Mouse (Mus musculus) forebrain, embryonic 11.5 days (tissue): ENCODE data around the gene Casq2. TPM values are rescaled to one million over a fixed set of nuclear protein-coding genes. Genes with fewer than 3 reads are reported as not detected.
A peak's percentile ranks its signal among the peaks of the same experiment; 100 is the strongest.

ENCODE experiments used
- ATAC-seq: fragments of 200-750 bp; cut with Nextera tagmentation; replicated peaks from 2 replicates; pipeline ENCODE4 v1.8.0; 2017; ENCODE audit warnings: moderate TSS enrichment; ENCODE audit not compliant: low FRiP score
- DNase-seq: peaks from one replicate; pipeline ENCODE4 v3.0.0-alpha.2; 2017; ENCODE audit warnings: low spot score
- H3K27ac ChIP-seq: fragments of 300-500 bp; sonication (generic); 2 replicates; pipeline ENCODE4 v1.5.1; 2014; ENCODE audit warnings: low read depth, low read length
- H3K27me3 ChIP-seq: fragments of 300-500 bp; sonication (generic); 2 replicates; pipeline ENCODE4 v1.6.1; 2014; ENCODE audit warnings: mild to moderate bottlenecking, low read length, mixed read lengths; ENCODE audit not compliant: control insufficient read depth, insufficient read depth
- H3K36me3 ChIP-seq: fragments of 300-500 bp; sonication (generic); 2 replicates; pipeline ENCODE4 v1.6.1; 2014; ENCODE audit warnings: mild to moderate bottlenecking, low read length, moderate library complexity, mixed read lengths; ENCODE audit not compliant: control insufficient read depth, insufficient read depth
- H3K4me1 ChIP-seq: fragments of 300-500 bp; sonication (generic); replicated peaks from 2 replicates; pipeline ENCODE4 v1.6.1; 2014; ENCODE audit warnings: low read length, mixed read lengths; ENCODE audit not compliant: control insufficient read depth, insufficient read depth
- H3K4me2 ChIP-seq: fragments of 300-500 bp; sonication (generic); 2 replicates; pipeline ENCODE4 v1.6.1; 2014; ENCODE audit warnings: low read depth, mild to moderate bottlenecking, low read length, moderate library complexity, mixed read lengths; ENCODE audit not compliant: severe bottlenecking
- H3K4me3 ChIP-seq: fragments of 300-500 bp; sonication (generic); 2 replicates; pipeline ENCODE4 v1.5.1; 2014; ENCODE audit warnings: low read depth, low read length
- H3K9ac ChIP-seq: fragments of 300-500 bp; sonication (generic); 2 replicates; pipeline ENCODE4 v1.6.1; 2014; ENCODE audit warnings: low read length
- H3K9me3 ChIP-seq: fragments of 300-500 bp; sonication (generic); 2 replicates; pipeline ENCODE4 v1.6.1; 2016; ENCODE audit warnings: low read length, mixed read lengths; ENCODE audit not compliant: control insufficient read depth
- WGBS: fragments of 180-500 bp; shearing (Covaris S2); extraction: QIAGEN DNeasy Blood & Tissue Kit; methylation state at CpG from one replicate; pipeline ENCODE4 v1.1.7; 2014; 5-methylcytosine and 5-hydroxymethylcytosine counted together
- polyA plus RNA-seq: library from polyadenylated mRNA; unstranded; fragments of >200 nt; fragmentation: Nextera tagmentation; extraction: Ambion mirVana; gene quantifications from 2 replicates; pipeline ENCODE4 v1.2.1, GENCODE M21; 2014

Gene Casq2
- polyA plus RNA-seq, 1 experiment from 2014 or later: not detected

DNA sequence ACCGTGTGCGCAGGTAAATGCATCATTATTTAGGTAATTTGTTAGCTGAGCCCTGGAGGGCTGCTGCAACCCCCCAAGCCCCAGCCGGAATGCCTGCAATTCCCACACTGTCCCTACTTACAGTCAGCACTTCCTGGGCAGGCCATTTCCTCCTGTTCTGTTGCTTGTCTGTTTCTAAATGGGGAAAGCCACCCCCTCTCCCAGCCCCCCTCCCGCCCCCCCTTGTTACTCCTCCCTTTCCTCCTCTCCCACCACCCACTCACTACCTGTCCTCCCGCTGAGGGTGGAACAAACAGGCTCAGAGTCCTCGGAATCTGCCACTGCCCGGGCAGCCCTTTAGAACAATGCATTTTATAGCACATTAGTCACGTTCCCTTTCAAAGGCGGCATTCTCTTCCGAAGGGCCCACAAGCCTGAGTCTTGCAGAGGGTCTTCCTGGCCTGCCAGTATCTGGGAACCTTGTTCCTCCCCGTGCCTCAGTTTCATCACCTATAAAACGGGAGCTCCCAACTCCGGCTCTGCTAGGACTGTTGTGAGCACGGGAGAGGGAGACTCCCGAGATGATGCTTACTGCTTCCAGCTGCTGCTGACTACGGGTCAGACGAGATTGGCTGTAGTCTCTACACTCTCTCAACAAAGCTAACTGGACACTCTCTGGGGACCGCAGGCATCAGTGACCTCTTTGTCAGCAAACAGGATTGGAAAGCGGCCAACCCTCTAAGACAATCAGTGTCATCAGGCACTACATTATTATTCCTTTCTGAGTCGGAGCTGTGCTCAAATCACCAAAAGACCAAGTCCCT, 107.5 kb downstream of the Casq2 start:
- H3K27ac ChIP-seq: no peak overlapping the region
- peak; percentile 31; the same call in 1 of the 2 replicates for ATAC-seq

DNA sequence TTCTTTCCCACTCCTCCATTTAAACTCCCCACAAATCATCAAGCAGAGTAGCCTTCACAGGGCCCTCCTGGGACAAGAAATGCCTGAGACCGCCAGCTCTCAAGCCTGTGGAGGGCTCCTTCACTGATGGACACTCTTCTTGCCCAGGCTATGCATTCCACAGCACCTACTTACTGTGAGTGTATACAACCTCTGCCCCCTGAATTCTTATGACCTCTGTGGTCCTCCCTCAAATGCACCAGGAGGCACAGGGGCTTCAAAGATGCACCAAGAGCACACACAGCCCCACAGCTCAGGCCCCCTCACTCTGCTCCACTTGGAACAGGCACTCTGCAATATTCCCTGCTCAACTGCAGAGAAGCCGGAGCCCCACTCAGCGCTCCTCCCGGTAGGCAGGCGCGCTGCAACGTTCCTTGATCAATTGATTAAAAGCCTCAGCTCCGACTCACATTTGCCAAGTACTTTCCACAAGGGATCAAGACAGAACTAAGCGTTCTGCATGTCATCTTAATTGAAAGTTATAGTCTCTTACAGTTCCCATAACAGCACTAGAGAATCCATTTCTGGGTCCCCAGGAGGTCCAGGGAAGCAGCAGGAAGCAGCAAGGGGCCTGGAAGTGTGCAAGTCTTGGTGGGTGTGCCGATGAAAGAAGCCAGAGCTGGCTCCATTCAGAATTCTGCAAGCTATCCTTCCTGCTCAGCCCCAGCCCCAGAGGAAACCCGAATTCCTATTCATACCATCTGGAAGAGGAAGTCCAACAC, 108.3 kb downstream of the Casq2 start:
- Histone ChIP-seq H3K9ac (no peak overlapping the region; the same call in 1 of the 2 replicates), H3K36me3 (no peaks in the 10 kb centered on the region), H3K4me3 (no peak overlapping the region), H3K9me3 (no peaks in the 10 kb centered on the region), H3K4me2 (no peak overlapping the region; the same call in 1 of the 2 replicates), H3K4me1 (peaks cover 18% of the 10 kb centered on the region), H3K27ac (no peak overlapping the region), H3K27me3 (peaks cover 16% of the 10 kb centered on the region)
- WGBS: 5% methylated on average over 11 of the region's 11 CpGs
- no peak for DNase-seq
- ATAC-seq: no peak

More for the DNA sequence above, 107.5 kb downstream of the Casq2 start:
- WGBS: 5% methylated on average over 20 of the region's 20 CpGs
- 0 out of 2 replicates have a peak overlapping the region, but pooled peaks have one; percentile 3 for H3K4me3 ChIP-seq
- no peak overlapping the region for H3K9ac ChIP-seq
- H3K27me3 ChIP-seq: peaks cover 16% of the 10 kb centered on the region
- no peaks in the 10 kb centered on the region for H3K36me3 ChIP-seq
- H3K4me2 ChIP-seq: peak overlapping the region; percentile 36
- H3K9me3 ChIP-seq: no peaks in the 10 kb centered on the region
- H3K4me1 ChIP-seq: peaks cover 18% of the 10 kb centered on the region
- DNase-seq: no peak

DNA sequence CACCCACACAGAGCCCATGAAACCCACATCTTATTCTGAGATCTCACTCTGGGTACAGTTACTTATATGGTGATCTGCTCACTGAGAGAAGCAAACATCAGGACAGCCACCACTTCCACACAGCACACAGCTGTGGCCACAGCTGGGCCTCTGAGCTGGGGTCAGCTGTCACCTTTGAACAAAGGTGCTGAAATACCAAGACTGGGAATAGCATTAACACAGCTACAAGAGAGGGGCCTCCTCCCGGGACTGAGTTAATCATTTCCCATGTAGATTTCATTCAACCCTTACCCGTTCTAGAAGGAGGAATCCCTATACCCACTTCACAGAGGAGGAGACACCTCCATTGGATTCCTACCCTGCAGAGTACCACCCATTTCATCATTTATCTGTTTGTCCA, 109.5 kb downstream of the Casq2 start:
- Histone ChIP-seq H3K4me3 (no peak overlapping the region), H3K4me2 (no peak overlapping the region), H3K27me3 (peaks cover 16% of the 10 kb centered on the region), H3K4me1 (peaks cover 15% of the 10 kb centered on the region), H3K27ac (no peak overlapping the region), H3K36me3 (no peaks in the 10 kb centered on the region), H3K9ac (no peak overlapping the region), H3K9me3 (no peaks in the 10 kb centered on the region)
- no peak for DNase-seq
- ATAC-seq: no peak
- 48% methylated on average over 2 of the region's 2 CpGs for WGBS

Other genes with a start within 250 kb of the Casq2 start
- 0.92 and 1.2 TPM in 2 replicates for gene Mab21l3, start 237.5 kb upstream of the Casq2 start, polyA plus RNA-seq
- gene Slc22a15, start 162.0 kb upstream of the Casq2 start, polyA plus RNA-seq: 5.5 and 5.7 TPM in 2 replicates
- 41.4 and 44.9 TPM in 2 replicates for gene Nhlh2, start 76.3 kb upstream of the Casq2 start, polyA plus RNA-seq
- 7.3 and 8.1 TPM in 2 replicates for gene Vangl1, start 118.3 kb downstream of the Casq2 start, polyA plus RNA-seq